Mouse (Mus musculus) MN1 (cell line): ENCODE data around the gene Zfp593.
"Not testable (repeated sequence)": the region's sequence is repeated elsewhere in the genome, so short reads cannot be mapped to it uniquely, and the experiment has no call there.

Experiments used
- DNase-seq: peaks from one replicate; pipeline ENCODE4 v3.0.0-alpha.2; 2016; ENCODE audit warnings: low spot score

Zfp593 gene

DNA sequence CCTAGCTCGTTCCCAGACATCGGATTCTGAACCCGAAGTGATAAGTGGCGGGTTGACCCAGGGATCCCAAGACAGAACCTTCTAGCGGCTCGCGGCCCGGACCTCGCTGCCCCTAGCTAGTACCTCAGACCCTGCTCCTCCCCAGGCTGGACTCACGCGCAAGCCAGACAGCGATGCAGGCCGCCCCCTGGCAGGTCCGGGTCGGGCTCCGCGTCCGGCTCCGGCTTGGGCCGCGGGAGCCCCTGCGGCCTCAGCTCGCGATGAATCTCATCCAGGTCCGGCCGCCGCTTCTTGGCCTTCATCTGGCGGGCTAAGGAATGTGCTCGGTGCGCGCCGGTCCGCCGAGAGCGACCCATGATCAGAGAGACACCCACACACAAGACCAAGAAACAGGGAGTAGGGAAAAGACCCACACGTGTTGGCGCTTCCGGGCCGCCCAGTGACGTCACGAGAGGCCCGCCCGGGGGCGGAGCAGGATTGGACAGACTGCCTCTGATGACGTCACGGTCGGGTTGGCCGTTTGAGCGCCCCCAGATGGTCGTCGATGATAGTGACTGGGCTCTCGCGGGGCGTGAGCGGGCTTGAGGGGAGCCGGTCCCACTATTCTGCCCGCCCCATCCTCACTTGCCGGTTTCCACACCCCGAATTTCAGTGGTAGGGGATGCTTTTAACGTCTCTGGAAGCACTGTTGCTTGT is at the start of gene Zfp593:
TSS of gene Zfp593 (minus strand) at position 445 of the 696 bp plus-strand sequence.
- peak; percentile 97 for DNase-seq

DNA sequence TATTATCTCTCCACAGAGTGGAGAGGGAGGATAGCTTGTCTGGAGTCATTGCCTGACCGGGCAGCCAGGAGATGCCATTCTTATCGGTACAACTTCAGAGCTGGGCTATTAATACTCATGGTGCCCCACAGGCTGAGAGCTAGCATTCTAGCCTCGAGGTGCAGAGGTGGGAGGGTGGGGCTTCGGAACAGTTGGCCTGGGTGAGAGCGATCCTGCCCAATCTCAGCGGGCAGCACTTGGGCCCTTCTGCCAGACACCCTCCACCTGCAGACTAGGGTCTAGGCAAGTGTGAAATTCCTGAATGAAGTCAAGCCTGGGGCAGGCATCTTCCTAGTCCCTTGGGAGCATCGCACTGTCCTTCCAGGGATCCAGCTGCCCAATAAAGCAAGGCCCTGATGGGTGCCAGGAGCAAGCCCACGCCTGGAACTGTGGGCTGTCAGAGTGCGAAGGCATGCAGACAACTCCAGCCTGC is 48.3 kb upstream of the Zfp593 start:
- peak; percentile 57 for DNase-seq

DNA sequence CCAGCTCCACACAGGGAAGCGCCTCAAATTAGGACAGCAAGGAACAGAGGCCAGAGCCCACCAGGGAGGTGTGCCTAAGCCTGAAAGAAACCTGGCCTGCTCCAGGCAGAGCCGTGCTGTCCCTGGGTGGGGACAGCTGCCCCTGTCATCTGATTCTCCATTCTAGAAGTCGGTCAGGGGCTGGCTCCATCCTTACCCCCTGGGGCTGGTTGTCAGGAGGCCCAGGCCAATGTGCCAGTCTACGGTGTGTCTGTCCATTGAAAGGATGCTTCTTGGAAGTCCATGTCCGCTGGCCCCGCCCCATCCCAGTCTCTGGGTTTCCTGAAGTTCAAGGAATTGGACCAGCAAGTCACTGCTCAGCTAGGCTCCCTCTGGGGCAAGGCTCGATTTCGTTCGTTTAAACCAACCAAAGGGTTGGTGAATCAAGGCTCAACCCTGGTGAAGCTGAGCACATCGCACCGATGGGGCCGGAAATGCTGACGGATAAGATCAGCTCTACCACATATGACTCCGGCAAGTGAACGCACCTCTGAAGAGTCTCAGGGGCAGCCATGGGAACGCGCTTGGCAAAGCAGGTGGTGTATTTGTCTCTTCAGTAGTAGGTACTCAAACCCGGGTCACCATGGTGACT is 47.8 kb upstream of the Zfp593 start:
- DNase-seq, result peak; percentile 74

DNA sequence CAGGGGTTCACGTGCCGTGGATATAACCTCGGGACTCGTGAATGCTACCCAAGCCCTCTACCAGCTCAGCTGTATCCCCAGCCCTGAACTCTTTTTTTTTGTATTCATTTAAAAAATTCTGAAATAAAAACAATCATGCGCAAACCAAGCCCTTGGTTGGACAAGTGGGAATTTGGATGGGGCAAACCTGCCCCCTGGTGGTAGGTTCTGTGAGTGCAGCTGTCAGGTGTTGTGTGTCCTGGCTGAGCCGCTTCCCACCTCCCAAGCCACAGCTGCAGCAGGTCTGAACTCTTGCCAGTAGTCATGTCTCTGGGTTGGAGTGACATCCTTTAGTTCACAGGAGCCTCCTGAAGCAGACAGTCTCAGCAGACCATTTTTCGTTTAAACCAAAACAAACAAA is 46.7 kb upstream of the Zfp593 start:
- peak; percentile 83 for DNase-seq

DNA sequence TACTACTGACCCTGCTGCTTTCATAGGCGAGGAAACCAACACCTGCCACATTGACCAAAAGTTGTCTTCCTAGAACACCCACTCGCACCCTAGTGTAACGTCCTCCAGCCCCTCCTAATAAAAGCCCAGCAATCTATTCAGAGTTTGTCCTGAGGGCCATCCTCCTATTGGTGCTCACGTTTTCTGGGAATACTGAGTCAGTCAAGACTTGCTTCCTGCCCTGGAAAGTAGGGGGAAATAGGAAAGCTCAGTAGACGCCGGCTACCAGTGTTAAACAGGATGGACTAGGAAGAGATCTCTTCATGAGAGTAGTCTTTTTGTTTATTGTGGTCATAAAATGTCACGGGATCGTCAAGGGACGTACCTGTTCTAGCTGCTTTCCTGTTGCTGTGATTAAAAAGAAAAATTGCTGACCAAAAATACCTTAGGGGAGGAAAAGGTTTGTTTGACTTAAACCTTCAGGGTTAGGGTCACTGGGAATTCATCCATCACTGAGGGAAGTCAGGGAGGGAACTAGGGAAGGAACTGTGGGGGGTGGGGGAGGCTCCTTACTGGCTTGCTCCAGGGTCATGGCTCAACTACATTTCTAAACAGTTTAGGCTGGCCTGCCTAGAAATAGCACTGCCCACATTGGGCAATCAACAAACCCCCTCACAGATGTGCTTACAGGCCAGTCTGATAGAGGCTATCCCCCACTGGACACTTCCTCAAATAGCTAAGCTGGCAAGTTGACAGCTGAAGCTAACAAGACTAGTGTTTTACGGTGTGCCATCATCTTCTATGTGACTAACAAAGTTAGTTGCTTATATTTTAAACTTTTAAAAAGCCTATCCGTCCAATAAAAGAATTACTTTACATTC is 43.2 kb upstream of the Zfp593 start:
- peak; percentile 23 for DNase-seq

DNA sequence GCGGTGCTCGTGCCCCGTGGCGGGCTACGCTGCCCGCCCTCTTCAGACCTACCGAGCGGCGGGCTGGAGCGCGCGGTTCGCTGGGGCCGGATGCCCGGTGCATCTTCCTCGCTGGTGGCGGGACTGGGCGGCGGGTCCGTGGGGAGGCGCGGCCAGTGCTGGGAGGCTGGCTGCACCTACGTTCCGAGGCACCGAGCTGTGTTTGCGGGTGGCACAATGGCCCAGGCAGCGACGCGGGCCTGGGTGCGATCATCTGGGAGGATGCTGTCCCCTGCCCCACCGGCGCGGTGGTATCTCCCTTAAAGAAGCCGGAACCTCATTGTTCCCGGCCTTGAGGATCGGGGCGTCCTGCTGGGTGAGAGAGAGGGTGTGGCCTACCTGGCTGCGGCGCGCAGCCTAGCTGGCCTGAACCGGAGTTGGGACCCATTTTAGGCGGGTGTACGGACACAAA is 42.2 kb upstream of the Zfp593 start, which contains the start of gene Pdik1l:
TSS of gene Pdik1l (minus strand) at position 321 of the 451 bp plus-strand sequence.
- peak; percentile 92 for DNase-seq

DNA sequence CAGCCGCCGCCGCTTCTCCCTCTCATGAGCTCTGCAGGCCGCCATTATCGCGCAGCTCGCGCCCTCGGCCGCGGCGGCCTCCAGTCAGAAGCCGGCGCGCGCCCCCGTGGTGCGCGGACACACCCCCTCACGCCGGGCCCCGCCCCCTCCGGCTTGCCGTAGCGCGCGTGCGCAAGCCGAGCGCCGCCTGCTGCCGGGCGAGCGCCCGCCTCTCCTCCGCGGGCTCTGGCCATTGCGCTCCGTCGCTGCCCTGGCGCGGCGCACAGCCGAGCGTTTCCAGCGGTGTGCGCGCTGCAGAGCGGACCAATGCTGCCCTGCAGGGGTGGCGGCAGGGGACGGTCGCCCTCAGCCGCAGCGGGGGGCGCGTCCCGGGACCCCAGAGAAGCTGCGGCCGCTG is 41.8 kb upstream of the Zfp593 start:
- peak; percentile 98 for DNase-seq

DNA sequence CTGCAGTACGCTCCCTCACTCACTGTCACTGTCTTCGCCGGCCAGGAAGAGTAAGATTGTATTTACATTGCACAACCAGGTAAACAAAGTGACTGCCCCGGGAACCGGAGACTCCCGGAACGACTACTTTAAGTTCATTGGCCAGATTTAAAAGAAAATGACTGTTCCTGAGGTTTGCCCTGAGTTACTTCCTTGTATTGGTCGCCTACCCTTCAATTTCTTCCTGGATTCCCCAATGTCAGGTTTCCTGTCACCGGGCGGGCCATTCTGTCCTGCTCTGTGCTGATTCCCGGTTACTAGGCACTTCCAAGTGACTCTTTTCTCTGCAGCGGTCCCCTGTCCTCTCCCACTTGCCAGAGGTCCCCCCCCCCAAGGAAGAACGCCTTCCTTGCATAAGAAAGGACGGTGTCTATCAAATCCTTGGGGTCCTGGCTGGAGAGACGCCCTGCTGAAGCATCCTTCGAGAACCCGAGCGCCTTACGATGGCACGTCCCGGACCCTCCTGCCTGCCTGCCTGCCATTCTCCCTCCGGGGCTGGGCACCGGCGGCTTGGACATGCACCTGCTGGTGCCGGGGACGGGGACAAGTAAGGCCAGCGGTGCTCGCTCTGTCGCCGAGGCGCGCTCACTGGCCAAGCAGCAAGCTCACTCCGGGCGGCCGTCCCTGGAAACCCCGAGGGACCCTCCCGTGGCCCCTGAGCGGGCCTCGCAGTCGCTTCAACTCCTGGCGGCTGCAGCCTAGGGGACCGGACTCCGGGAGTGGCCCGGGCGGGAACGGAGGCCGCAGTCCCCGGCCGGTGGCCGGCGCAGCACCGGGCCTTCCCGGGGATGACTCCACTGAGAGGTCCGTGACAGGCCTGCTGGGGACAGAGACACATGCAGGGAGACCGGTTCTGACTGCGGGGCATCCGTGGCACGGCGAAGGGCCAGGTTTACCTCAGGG is 41.1 kb upstream of the Zfp593 start:
- peak; percentile 67 for DNase-seq

DNA sequence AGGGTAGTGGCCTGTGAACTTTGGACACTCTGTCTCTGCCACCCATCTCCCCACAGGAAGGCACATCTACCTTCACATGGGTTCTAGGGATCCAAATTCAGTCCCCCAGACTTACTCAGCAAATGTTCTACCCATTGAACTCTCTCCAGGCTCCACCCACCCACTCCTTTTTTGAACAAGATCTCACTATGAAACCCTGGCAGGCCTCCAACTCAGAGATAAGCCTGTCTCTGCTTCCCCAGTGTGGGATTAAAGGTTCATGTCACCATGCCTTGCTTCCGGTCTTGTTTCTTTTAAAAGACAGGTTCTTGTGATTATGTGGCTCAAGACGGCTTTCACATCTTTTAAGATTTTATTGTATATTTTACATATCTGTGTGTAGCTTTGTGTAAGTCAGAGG is 39.5 kb upstream of the Zfp593 start:
- peak; percentile 32 for DNase-seq

DNA sequence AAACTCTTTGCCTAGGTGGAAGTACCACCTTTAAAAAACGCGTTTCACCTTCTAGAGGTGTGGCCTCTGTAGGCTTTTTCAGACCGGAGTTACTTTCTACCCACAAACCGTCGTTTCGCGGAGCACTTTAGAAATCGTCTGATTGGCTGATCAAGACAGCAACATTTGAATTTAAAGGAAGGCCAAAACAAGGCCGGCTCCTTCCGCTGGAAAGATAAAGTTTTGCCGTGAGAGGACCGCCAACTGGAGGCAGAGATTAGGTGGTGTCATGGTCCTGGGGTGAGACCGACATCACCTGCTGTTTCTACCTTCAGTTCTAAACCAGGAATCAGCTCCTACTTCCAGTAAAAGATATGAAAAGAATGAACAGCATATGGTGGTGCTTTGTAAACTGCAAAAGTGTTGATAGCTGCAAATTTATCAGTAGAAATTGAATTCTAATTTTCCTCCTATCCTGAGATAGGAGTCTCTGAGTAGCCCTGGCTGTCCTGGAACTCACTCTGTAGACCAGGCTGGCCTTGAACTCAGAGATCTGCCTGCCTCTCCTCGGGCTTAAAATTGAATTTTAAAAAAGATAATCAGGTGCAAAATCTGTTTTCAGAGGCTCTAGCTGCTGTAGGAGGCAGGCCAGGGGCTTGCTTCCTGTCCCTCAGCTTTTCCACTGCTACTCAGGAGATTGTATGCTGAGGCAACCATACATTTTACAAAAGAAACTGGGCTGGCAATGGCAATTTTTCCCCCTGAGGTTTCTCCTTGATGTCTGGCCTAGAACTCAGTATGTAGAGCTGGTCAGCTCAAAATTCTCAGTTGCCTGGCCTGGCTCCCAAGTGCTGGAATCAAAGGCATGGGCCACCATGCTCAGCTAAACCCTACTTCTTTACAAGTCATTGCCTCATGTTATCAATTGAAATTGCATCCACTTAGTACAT is 28.3 kb upstream of the Zfp593 start:
- DNase-seq, result no peak

DNA sequence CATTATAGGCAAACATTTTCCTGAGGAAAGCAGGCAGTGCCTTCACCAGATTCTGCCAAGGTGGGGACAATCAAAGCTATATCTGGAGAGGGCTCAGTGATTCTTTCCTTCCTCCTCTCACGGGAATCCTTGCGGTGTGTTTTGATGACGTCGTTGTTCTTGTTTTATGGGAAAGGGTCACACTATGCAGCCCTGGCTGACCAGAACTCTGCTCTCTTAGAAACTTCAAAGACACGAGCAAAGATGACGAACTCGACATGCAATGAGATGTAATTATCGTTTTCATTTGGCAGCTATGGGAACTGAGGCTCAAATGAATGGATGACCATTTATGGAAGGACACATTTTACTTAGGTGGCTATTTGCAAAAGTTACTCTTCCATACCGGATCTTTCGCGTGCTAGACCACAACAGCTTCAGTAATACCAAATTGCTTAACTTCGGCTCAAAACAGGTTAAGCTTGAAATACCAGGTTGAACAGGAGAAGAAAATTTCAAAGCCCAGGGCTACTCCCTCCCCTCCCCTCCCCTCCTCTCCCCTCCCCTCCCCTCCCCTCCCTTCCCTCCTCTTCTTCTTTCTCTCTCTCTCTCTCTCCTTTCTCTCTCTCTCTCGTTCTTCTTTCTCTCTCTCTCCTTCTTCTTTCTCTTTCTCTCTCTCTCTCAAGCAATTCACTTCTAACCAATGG is 27.5 kb upstream of the Zfp593 start:
- no peak for DNase-seq

DNA sequence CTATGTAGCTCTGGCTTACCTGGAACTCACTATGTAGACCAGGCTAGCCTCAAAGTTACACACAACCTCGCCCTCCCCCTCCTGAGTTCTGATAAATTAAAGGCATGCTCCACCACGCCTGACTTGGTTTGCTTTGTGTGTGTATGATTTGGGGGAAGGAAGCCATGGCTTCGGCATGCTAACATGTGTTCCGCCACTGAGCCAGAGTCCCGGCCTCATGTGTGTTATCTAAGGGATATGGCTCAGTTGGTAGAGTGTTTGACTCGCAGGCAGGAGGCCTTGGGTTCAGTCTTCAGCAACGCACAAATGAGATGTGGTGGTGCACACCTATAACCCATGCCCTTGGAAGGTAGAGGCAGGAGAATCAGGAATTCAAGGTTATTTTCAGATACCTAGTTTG is 26.6 kb upstream of the Zfp593 start:
- no peak for DNase-seq

DNA sequence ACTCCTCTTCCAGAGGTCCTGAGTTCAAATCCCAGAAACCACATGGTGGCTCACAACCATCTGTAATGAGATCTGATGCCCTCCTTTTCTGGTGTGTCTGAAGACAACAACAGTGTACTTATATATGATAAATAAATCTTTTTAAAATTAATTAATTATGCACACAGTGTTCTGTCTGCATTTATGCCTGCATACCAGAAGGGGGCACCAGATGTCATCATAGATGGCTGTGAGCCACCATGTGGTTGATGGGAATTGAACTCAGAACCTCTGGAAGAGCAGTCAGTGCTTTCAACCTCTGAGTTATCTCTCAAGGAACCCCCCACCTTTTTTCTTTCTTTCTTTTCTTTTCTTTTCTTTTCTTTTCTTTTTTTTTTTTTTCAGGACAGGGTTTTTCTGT is 24.2 kb upstream of the Zfp593 start:
- DNase-seq, result not testable (repeated sequence)

DNA sequence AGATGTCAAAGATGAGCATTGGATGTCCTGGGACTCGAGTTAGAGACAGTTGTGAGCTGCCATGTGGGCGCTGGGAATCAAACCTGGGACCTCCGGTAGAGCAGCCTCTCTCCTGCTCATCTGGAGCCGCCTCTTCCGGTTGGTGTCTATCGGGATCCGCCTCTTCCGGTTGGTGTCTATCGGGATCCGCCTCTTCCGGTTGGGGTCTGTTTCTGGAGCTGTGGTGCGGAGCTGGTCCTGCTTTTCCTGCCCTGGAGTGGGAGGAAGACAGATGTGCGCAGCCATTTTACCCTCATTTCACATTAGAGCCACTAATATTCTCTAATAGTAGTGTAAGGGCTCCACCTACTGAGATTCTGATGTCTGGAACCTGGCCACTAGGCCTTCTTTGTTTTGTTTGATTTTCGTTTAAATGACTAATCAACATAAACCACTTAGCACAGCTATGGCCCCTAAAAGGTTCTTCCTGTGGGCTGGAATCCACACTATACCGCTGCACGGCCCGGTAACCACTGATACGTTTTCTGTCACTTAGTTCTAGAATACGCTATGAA is 22.8 kb upstream of the Zfp593 start:
- DNase-seq, result peak; percentile 41

DNA sequence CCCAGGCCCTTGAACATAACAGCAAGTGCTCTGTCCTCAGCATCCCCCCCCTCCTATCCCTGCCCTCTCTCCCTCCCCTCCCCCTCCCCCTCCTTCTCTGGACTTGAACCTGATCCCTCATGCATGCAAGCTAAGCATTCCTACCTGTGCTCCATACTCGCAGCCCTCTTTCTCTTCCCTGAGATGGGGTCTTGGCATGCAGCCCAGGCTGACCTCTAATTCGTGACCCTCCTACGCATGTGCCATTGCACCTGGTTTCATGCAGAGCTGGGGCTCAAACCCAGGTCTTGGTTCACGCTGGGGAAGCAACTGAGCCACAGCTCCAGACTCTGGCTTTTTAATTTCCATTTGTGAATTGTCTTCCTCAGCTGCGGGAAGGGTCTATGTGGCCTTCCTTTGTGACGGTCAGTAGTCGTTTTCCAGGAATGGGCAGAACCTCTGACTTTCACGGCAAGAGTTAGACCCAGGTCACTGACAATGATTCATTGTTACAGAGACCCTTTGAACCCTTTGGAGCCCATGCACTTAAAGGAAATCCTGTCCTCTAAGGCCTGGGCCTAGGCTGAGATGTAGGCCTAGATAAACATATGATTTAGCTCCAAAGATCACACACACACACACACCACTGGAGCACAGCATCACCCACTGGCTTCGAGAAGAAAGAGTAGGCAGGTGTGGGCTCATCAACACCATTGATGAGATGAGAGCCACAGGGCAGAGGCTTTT is 20.6 kb upstream of the Zfp593 start:
- DNase-seq, result no peak

DNA sequence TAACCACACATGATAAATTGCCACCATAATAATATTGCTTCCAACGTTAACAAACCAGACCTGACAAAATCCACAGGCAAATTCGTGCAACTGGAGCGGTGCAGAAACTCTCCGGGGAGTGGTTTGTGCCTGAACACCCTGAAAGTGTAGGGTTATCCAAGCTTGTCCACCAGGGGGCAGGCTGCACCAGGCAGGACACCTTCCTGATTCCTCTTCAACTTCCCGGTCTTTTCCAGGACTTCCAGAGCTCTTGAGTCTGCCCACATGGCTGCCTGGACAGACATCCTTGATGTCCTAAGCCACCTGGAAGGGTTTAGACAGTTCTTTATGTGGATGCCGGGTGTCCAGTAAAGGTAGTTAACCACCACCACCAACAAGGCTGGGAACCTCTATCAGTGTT is 17.8 kb upstream of the Zfp593 start:
- peak; percentile 44 for DNase-seq

DNA sequence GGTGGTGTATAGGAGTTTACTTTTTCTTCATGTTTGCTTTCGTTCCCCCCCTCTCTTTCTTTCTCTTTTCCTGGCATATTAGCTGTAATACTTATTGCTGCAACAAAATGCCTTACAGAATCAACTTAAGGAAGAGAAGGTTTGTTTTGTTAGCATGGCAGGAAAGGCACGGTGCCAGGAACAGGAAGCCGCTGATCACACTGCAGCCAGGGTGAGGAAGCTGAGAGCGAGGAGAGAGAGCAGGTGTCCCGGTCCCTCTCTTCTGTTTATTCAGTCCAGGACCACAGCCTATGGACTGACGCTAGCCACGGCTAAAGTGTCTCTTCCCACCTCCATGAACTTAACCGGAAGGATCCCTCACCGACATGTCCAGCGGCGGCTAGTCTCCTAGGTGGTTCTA is 13.0 kb upstream of the Zfp593 start:
- no peak for DNase-seq

DNA sequence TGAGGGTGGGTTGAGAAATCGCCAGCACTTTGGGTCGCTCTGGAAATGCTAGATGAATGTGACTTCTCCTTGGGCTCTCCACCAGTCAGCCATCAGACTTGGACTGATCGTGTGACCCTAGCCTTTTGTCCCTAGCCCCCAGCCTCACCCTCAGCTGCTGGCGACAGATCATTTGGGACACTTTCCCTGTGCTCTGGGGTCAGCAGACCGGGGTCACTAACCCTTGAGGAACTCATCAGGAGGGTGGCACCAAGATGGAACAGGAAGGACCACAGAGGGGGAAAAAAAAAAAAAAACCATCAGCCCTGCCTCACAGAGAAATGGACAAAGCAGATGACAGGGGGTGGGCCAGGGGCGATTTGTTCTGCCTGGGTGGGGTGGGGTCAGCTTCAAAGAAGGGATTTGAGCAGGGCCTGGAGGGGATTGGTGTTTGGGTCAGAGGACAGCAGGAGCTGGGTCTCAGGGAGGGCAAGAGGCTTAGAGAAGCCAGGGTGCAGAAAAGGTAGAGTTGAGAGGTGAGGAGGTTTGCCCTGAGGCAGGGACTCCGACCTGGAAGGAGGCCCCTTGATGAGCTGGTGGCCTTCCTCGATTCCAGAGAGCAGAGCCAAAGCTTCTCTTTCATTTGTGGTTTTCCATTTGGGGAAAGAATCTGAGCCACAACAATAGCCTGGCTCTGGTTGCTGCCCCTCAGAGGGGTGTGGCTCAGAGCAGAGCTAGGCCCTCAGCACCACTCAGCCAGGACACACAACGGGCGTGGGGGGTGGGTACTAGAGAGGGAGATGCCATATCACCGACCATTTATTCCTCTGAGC is 12.0 kb upstream of the Zfp593 start:
- peak; percentile 39 for DNase-seq
